Mouse (Mus musculus) gastrocnemius, postnatal 4 days (tissue): ENCODE measurements at regions not wholly inside any gene's neighbourhood (a gene's known extent, or its start where the extent isn't known, plus 50 kb on each side); places are given as distances from the start of the nearest gene placed in this dataset.

ENCODE experiments used
- DNase-seq, 2 experiments: peaks; one replicate each; pipeline ENCODE4 v3.0.0; 2021 to 2022; ENCODE audit warnings: low spot score in 2 of 2, mixed read lengths in 2 of 2

DNA sequence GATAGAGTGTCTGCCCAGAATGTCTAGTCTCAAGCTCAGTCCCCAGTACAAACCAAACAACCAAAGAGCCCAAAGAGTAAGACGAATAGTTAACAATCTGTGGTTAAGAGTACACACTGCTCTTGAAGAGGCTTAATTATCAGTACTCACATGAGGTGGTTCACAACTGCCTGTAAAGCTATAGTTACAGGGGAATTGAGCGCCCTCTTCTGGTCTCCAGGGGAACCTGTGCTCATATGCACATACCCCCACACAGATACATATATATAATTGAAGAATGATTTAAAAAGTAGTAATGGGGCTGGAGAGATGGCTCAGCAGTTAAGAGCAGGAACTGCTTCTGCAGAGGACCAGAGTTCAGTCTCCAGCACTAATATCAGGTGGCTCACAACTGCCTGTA lies 92.3 kb upstream of the Atp1a1 start:
- DNase-seq: no peak

GRCm38 (mm10) chr3:101694311-101694710 lies 89.8 kb upstream of the Atp1a1 start:
- no peak for DNase-seq

GRCm38 (mm10) chr3:101691937-101692604 lies 87.6 kb upstream of the Atp1a1 start:
- no peak for DNase-seq

GRCm38 (mm10) chr3:101690779-101691178 lies 86.3 kb upstream of the Atp1a1 start:
- DNase-seq: no peak

- DNase-seq: no peak
These were observed 85.7 kb upstream of the Atp1a1 start for GRCm38 (mm10) chr3:101690222-101690621.

DNA sequence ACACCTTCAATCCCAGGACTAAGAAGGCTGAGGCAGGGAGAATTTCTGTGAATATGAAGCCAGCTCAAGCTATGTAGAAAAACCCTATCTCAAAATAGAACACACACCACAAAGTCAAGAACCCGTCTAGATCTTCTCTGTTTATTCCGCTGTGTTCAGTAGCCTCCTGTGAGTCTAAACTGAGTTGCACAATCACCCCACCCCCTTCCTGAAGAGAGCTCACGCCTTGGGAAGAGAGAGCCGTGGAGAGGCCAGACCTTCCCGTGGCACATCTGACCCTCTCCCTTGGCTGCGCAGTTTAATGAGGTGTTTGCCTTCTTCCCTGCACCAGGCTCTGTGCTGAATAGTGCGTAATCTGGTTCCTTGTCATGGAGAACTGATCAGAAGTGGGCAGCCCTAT lies 80.7 kb upstream of the Atp1a1 start:
- DNase-seq: no peak

GRCm38 (mm10) chr3:101672943-101673342 lies 68.5 kb upstream of the Atp1a1 start:
- no peak for DNase-seq

- DNase-seq: no peak
These were observed 66.1 kb upstream of the Atp1a1 start for GRCm38 (mm10) chr3:101670561-101671001.

- no peak for DNase-seq
These were observed 65.3 kb upstream of the Atp1a1 start for GRCm38 (mm10) chr3:101669743-101670142.

DNA sequence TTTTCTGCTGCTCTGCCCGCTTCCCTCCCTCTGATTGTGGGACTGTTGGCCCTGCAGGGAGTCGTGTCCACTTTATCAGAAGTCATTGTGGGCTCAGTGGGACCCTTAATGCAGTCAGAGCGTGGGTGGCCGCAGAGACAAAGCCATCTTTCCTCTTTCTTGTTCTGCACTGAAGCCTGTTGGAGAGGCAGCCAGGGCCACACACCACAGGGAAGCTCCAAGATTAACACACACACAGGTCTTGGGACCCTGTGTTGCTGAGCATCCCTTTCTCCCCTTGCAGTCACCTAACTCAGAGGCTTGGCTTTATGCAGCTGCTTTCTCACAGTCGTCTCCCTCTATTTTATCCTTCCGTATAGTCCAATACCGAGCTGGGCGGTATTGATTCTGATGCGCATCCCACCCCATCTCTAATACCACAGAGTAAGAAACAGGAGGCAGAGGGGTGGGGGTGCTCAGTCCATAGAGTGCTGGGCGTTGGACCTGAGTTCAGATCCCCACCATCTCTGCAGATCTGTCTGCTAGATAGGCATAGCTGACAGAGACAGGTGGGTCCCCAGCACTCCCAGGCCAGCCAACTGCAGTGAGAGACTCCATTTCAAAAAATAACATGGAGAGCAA lies 63.4 kb upstream of the Atp1a1 start:
- no peak for DNase-seq

- no peak for DNase-seq
These were observed 62.7 kb upstream of the Atp1a1 start for GRCm38 (mm10) chr3:101667186-101667585.

GRCm38 (mm10) chr3:101666583-101666982 lies 62.1 kb upstream of the Atp1a1 start:
- no peak for DNase-seq

GRCm38 (mm10) chr3:101661184-101661992 lies 56.9 kb upstream of the Atp1a1 start:
- DNase-seq: no peak

DNA sequence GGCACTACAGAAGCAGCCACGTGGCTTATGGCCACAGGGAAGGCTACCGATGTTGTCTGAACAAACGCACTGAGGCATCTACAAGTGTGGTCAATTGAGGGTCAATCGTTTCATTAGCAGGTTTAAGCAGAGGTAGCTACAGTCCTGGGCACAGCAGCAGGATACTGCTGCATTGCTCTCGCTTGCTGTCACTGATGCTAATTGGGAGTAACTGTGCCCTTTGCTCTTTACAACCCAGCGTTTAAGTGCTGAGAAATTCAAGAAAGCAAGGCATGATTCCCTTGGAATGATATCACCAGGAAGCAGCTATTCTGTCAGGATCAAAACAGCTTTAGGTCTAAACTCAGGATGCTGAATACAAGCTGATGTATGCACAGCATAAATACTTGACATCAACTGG lies 56.2 kb upstream of the Atp1a1 start:
- no peak for DNase-seq

- no peak for DNase-seq
These were observed 55.7 kb upstream of the Atp1a1 start for GRCm38 (mm10) chr3:101660176-101660575.

DNA sequence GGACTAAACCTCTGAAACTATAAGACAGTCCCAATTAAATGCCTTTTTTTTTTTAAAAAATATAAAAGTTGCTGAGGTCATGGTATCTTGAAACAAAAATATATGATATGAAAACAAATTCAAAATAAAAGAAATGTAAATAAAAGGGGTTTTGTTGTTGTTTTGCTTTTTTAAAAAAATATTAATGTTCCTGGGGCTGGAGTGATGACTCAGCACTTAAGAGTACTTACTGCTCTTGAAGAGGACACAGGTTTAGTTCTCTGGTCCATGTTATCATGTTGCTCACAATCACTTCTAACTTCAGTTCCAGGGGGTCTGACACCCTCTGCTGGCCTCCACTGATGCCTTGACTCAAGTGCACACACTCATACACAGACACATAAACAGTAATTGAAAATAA lies 53.5 kb upstream of the Atp1a1 start:
- DNase-seq: no peak

GRCm38 (mm10) chr3:101654720-101655119 lies 50.2 kb upstream of the Atp1a1 start:
- DNase-seq: no peak
